Mouse (Mus musculus): ENCODE data around the gene Gtdc1. TPM values are rescaled to one million over a fixed set of nuclear protein-coding genes. Genes with fewer than 3 reads are reported as not detected.

Gene Gtdc1
- 30.2 and 34.9 TPM in 2 replicates for polyA plus RNA-seq (2015; fragmentation: Nextera tagmentation; extraction: Ambion mirVana)

GRCm38 (mm10) chr2:44927482-44927811, at the start of gene Gtdc1:
TSS of gene Gtdc1 (minus strand) at chr2:44927657.
- H3K27me3 ChIP-seq (replicated peaks; ENCODE audit: control insufficient read depth, insufficient read depth, low read length): no peaks in the 10 kb centered on the region
- WGBS: under 1% methylated on average over 27 of the region's 27 CpGs
- peak within 1 kb of the TSS; percentile 67 for H3K4me3 ChIP-seq (replicated peaks; ENCODE audit: low read length)
- peak within 1 kb of the TSS; percentile 89 for H3K27ac ChIP-seq (ENCODE audit: low read length)
- no peaks in the 10 kb centered on the region for H3K9me3 ChIP-seq (ENCODE audit: control insufficient read depth, low read length)
- peak within 1 kb of the TSS; percentile 83 for H3K4me2 ChIP-seq (ENCODE audit: low read length)
- no peak for ATAC-seq
- no peaks in the 10 kb centered on the region for H3K36me3 ChIP-seq (ENCODE audit: control insufficient read depth, insufficient read depth)
- H3K9ac ChIP-seq (replicated peaks; ENCODE audit: low read depth, low read length): peak within 1 kb of the TSS; percentile 79
- 0 out of 2 replicates have a peak, but pooled peaks cover 6% of the 10 kb centered on the region for H3K4me1 ChIP-seq (replicated peaks; ENCODE audit: control insufficient read depth, insufficient read depth, low read length)

GRCm38 (mm10) chr2:44977051-44977450, 49.6 kb upstream of the Gtdc1 start:
- no peak overlapping the region for H3K27ac ChIP-seq (ENCODE audit: low read length)
- WGBS: 97% methylated on average over 3 of the region's 3 CpGs
- H3K9me3 ChIP-seq (ENCODE audit: control insufficient read depth, low read length): no peaks in the 10 kb centered on the region
- H3K27me3 ChIP-seq (replicated peaks; ENCODE audit: control insufficient read depth, insufficient read depth, low read length): no peaks in the 10 kb centered on the region
- H3K4me1 ChIP-seq (replicated peaks; ENCODE audit: control insufficient read depth, insufficient read depth, low read length): peaks cover 20% of the 10 kb centered on the region
- ATAC-seq: no peak
- no peaks in the 10 kb centered on the region for H3K36me3 ChIP-seq (ENCODE audit: control insufficient read depth, insufficient read depth)
- no peak overlapping the region for H3K4me3 ChIP-seq (replicated peaks; ENCODE audit: low read length)
- H3K4me2 ChIP-seq (ENCODE audit: low read length): no peak overlapping the region
- no peak overlapping the region for H3K9ac ChIP-seq (replicated peaks; ENCODE audit: low read depth, low read length)

- Histone ChIP-seq H3K27me3 (replicated peaks; ENCODE audit: control insufficient read depth, insufficient read depth, low read length) (no peaks in the 10 kb centered on the region), H3K4me3 (replicated peaks; ENCODE audit: low read length) (no peak overlapping the region), H3K4me1 (replicated peaks; ENCODE audit: control insufficient read depth, insufficient read depth, low read length) (peaks cover 20% of the 10 kb centered on the region), H3K27ac (ENCODE audit: low read length) (no peak overlapping the region), H3K36me3 (ENCODE audit: control insufficient read depth, insufficient read depth) (no peaks in the 10 kb centered on the region), H3K9ac (replicated peaks; ENCODE audit: low read depth, low read length) (no peak overlapping the region), H3K9me3 (ENCODE audit: control insufficient read depth, low read length) (no peaks in the 10 kb centered on the region), H3K4me2 (ENCODE audit: low read length) (no peak overlapping the region)
- no peak for ATAC-seq
- 51% methylated on average over 4 of the region's 4 CpGs for WGBS
Observed at GRCm38 (mm10) chr2:44976484-44976883, 49.0 kb upstream of the Gtdc1 start.

GRCm38 (mm10) chr2:44973828-44974227, 46.4 kb upstream of the Gtdc1 start:
- no peak overlapping the region for H3K9ac ChIP-seq (replicated peaks; ENCODE audit: low read depth, low read length)
- no peak for ATAC-seq
- H3K4me1 ChIP-seq (replicated peaks; ENCODE audit: control insufficient read depth, insufficient read depth, low read length): peaks cover 4% of the 10 kb centered on the region
- H3K36me3 ChIP-seq (ENCODE audit: control insufficient read depth, insufficient read depth): no peaks in the 10 kb centered on the region
- no peak overlapping the region for H3K4me3 ChIP-seq (replicated peaks; ENCODE audit: low read length)
- H3K27me3 ChIP-seq (replicated peaks; ENCODE audit: control insufficient read depth, insufficient read depth, low read length): no peaks in the 10 kb centered on the region
- no peaks in the 10 kb centered on the region for H3K9me3 ChIP-seq (ENCODE audit: control insufficient read depth, low read length)
- no peak overlapping the region for H3K4me2 ChIP-seq (ENCODE audit: low read length)
- WGBS: 90% methylated on average over 6 of the region's 6 CpGs
- H3K27ac ChIP-seq (ENCODE audit: low read length): no peak overlapping the region

- 90% methylated on average over 6 of the region's 6 CpGs for WGBS
- no peak overlapping the region for H3K27ac ChIP-seq (ENCODE audit: low read length)
- no peaks in the 10 kb centered on the region for H3K9me3 ChIP-seq (ENCODE audit: control insufficient read depth, low read length)
- H3K4me1 ChIP-seq (replicated peaks; ENCODE audit: control insufficient read depth, insufficient read depth, low read length): no peaks in the 10 kb centered on the region
- no peaks in the 10 kb centered on the region for H3K36me3 ChIP-seq (ENCODE audit: control insufficient read depth, insufficient read depth)
- no peaks in the 10 kb centered on the region for H3K27me3 ChIP-seq (replicated peaks; ENCODE audit: control insufficient read depth, insufficient read depth, low read length)
- H3K9ac ChIP-seq (replicated peaks; ENCODE audit: low read depth, low read length): no peak overlapping the region
- no peak overlapping the region for H3K4me3 ChIP-seq (replicated peaks; ENCODE audit: low read length)
- ATAC-seq: no peak
- no peak overlapping the region for H3K4me2 ChIP-seq (ENCODE audit: low read length)
Observed at GRCm38 (mm10) chr2:44970087-44970646, 42.7 kb upstream of the Gtdc1 start.

- ATAC-seq: no peak
- Histone ChIP-seq H3K4me3 (replicated peaks; ENCODE audit: low read length) (no peak overlapping the region), H3K9me3 (ENCODE audit: control insufficient read depth, low read length) (no peaks in the 10 kb centered on the region), H3K9ac (replicated peaks; ENCODE audit: low read depth, low read length) (no peak overlapping the region), H3K27me3 (replicated peaks; ENCODE audit: control insufficient read depth, insufficient read depth, low read length) (no peaks in the 10 kb centered on the region), H3K36me3 (ENCODE audit: control insufficient read depth, insufficient read depth) (no peaks in the 10 kb centered on the region), H3K4me2 (ENCODE audit: low read length) (no peak overlapping the region), H3K4me1 (replicated peaks; ENCODE audit: control insufficient read depth, insufficient read depth, low read length) (no peaks in the 10 kb centered on the region), H3K27ac (ENCODE audit: low read length) (no peak overlapping the region)
- 100% methylated on average over 1 of the region's 1 CpGs for WGBS
Observed at GRCm38 (mm10) chr2:44969640-44970039, 42.2 kb upstream of the Gtdc1 start.

- H3K36me3 ChIP-seq (ENCODE audit: control insufficient read depth, insufficient read depth): no peaks in the 10 kb centered on the region
- WGBS: 94% methylated on average over 2 of the region's 2 CpGs
- H3K9ac ChIP-seq (replicated peaks; ENCODE audit: low read depth, low read length): no peak overlapping the region
- ATAC-seq: no peak
- H3K4me3 ChIP-seq (replicated peaks; ENCODE audit: low read length): no peak overlapping the region
- no peaks in the 10 kb centered on the region for H3K27me3 ChIP-seq (replicated peaks; ENCODE audit: control insufficient read depth, insufficient read depth, low read length)
- H3K27ac ChIP-seq (ENCODE audit: low read length): no peak overlapping the region
- no peaks in the 10 kb centered on the region for H3K4me1 ChIP-seq (replicated peaks; ENCODE audit: control insufficient read depth, insufficient read depth, low read length)
- no peak overlapping the region for H3K4me2 ChIP-seq (ENCODE audit: low read length)
- no peaks in the 10 kb centered on the region for H3K9me3 ChIP-seq (ENCODE audit: control insufficient read depth, low read length)
Observed at GRCm38 (mm10) chr2:44969226-44969625, 41.8 kb upstream of the Gtdc1 start.

- Histone ChIP-seq H3K27ac (ENCODE audit: low read length) (no peak overlapping the region), H3K4me1 (replicated peaks; ENCODE audit: control insufficient read depth, insufficient read depth, low read length) (no peaks in the 10 kb centered on the region), H3K9me3 (ENCODE audit: control insufficient read depth, low read length) (no peaks in the 10 kb centered on the region), H3K4me2 (ENCODE audit: low read length) (no peak overlapping the region), H3K9ac (replicated peaks; ENCODE audit: low read depth, low read length) (no peak overlapping the region), H3K27me3 (replicated peaks; ENCODE audit: control insufficient read depth, insufficient read depth, low read length) (no peaks in the 10 kb centered on the region), H3K4me3 (replicated peaks; ENCODE audit: low read length) (no peak overlapping the region), H3K36me3 (ENCODE audit: control insufficient read depth, insufficient read depth) (no peaks in the 10 kb centered on the region)
- 64% methylated on average over 2 of the region's 2 CpGs for WGBS
- no peak for ATAC-seq
Observed at GRCm38 (mm10) chr2:44965834-44966555, 38.5 kb upstream of the Gtdc1 start.

GRCm38 (mm10) chr2:44962620-44963019, 35.2 kb upstream of the Gtdc1 start:
- H3K36me3 ChIP-seq (ENCODE audit: control insufficient read depth, insufficient read depth): no peaks in the 10 kb centered on the region
- no peak for ATAC-seq

More at GRCm38 (mm10) chr2:44962620-44963019, 35.2 kb upstream of the Gtdc1 start:
- Histone ChIP-seq H3K9me3 (ENCODE audit: control insufficient read depth, low read length) (no peaks in the 10 kb centered on the region), H3K4me1 (replicated peaks; ENCODE audit: control insufficient read depth, insufficient read depth, low read length) (no peaks in the 10 kb centered on the region), H3K4me3 (replicated peaks; ENCODE audit: low read length) (no peak overlapping the region), H3K9ac (replicated peaks; ENCODE audit: low read depth, low read length) (no peak overlapping the region), H3K4me2 (ENCODE audit: low read length) (no peak overlapping the region), H3K27ac (ENCODE audit: low read length) (no peak overlapping the region), H3K27me3 (replicated peaks; ENCODE audit: control insufficient read depth, insufficient read depth, low read length) (no peaks in the 10 kb centered on the region)
- WGBS: 90% methylated on average over 5 of the region's 5 CpGs

Measured in forebrain, embryonic 16.5 days (tissue).